Mouse (Mus musculus) cerebellum, adult (tissue): ENCODE results near the gene Mrap2.

ENCODE experiments used
- ATAC-seq: cut with Nextera tagmentation; 2 replicates; pipeline ENCODE4 v1.9.2; 2017; ENCODE audit warnings: mild to moderate bottlenecking, moderate library complexity, mixed read lengths; ENCODE audit not compliant: insufficient number of reproducible peaks, low FRiP score, low TSS enrichment

Mrap2 gene

GRCm38 (mm10) chr9:87171517-87171916 is 27.4 kb downstream of the Mrap2 start:
- ATAC-seq = no peak

- ATAC-seq = no peak
These were observed 34.4 kb downstream of the Mrap2 start for GRCm38 (mm10) chr9:87178534-87178933.

- ATAC-seq = no peak
These were observed 38.1 kb downstream of the Mrap2 start for GRCm38 (mm10) chr9:87182231-87182630.

- ATAC-seq = no peak
These were observed 43.2 kb downstream of the Mrap2 start for GRCm38 (mm10) chr9:87187336-87187735.

GRCm38 (mm10) chr9:87193721-87194120 is 49.6 kb downstream of the Mrap2 start:
- ATAC-seq = no peak

- ATAC-seq = no peak
These were observed 53.2 kb downstream of the Mrap2 start for GRCm38 (mm10) chr9:87197277-87197676.

- ATAC-seq = peak; percentile 87
These were observed 53.9 kb downstream of the Mrap2 start for GRCm38 (mm10) chr9:87198036-87198435.

GRCm38 (mm10) chr9:87200426-87200825 is 56.3 kb downstream of the Mrap2 start:
- ATAC-seq = no peak

GRCm38 (mm10) chr9:87200919-87201318 is 56.8 kb downstream of the Mrap2 start:
- ATAC-seq = no peak

- no peak for ATAC-seq
These were observed 58.3 kb downstream of the Mrap2 start for GRCm38 (mm10) chr9:87202431-87202830.

GRCm38 (mm10) chr9:87210830-87211339 is 66.8 kb downstream of the Mrap2 start:
- ATAC-seq = no peak

- no peak for ATAC-seq
These were observed 69.1 kb downstream of the Mrap2 start for GRCm38 (mm10) chr9:87213204-87213603.
